Mouse (Mus musculus) right cerebral cortex, postnatal 10 days (tissue): ENCODE data around the gene Tia1.

Experiments
- DNase-seq, 2 experiments: peaks; one replicate each; pipeline ENCODE4 v3.0.0; 2021; ENCODE audit warnings: low spot score in 2 of 2

Gene Tia1

DNA sequence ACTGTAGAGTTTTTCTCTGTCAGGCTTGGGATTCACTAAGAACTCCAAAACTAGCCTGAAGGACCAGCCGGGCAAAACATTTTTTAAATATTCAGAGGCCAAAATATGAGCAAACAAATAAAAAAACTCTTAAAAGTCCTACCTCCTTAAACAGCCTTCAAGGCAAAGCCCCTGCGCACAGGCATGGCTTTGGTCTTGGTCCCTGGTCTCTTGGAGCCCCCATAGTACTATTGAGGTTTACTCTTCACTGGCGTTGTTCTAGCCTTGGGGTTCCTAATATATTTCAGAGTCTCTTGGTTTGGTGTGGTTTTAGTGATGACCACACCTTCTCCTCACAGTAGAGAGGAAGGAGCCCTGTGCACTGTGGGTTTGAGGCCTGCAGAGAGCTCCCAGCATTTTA is 27.5 kb downstream of the Tia1 start:
- DNase-seq = no peak

- DNase-seq = no peak
These were observed 29.7 kb downstream of the Tia1 start for GRCm38 (mm10) chr6:86433696-86434095.

DNA sequence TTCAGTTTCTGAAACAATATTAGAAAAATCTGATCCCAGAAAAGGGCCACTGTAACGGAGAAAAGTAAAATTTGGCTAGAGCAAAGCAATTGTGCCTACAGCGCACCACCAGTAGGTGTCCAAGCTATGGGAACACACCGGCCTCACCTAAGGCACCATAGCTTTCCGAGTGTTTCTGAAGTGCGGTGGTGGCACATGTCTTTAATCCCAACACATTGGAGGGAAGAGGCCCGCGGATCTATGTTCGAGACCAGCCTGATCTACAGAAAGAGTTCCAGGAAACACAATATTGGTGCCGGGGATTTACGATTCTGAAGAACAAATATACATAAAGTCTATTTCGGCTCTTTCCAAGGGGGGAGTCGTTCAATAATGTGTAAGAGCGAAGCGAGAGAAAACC is 33.7 kb downstream of the Tia1 start:
- DNase-seq = peak; percentile 53 to 60

GRCm38 (mm10) chr6:86438272-86439118 is 34.5 kb downstream of the Tia1 start, which contains the start of gene C87436:
TSS of gene C87436 (plus strand) at chr6:86438374.
- DNase-seq = peak; percentile 97

GRCm38 (mm10) chr6:86439119-86439496 is 35.1 kb downstream of the Tia1 start:
- no peak for DNase-seq

DNA sequence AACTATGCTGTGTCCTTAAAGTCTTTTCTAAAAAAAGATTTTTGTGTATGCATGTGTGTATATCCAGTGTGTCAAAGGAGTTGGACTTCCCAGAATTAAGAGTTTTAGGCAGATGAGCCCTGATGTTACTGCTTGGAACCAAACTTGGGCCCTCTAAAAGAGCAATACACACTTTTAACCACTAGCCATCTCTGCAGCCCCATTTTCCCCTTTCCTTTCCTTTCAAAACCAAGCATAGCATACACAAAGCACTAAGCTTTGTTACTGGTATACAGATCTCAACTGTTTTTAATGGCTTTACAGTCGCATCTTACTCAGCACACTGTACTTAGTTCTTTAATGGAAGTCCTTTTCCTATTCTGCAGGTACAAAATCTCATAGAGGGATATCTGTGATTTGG is 35.5 kb downstream of the Tia1 start:
- DNase-seq = no peak

GRCm38 (mm10) chr6:86441571-86441970 is 37.6 kb downstream of the Tia1 start:
- no peak for DNase-seq

DNA sequence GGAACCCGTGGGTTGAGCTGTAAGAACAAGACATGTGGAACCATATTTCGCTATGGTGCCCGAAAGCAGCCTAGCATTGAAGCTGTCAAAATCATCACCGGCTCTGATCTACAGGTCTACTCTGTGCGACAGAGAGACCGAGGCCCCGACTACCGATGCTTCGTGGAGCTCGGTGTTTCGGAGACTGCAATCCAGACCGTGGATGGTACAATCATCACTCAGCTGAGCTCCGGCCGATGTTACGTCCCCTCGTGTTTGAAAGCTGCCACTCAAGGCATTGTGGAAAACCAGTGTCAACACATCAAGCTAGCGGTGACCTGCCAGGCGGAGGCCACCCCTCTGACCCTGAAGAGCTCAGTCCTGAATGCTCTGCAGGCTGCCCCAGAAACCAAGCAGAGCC is 41.5 kb downstream of the Tia1 start:
- DNase-seq = peak in 1 of 2 experiments; percentile 28

DNA sequence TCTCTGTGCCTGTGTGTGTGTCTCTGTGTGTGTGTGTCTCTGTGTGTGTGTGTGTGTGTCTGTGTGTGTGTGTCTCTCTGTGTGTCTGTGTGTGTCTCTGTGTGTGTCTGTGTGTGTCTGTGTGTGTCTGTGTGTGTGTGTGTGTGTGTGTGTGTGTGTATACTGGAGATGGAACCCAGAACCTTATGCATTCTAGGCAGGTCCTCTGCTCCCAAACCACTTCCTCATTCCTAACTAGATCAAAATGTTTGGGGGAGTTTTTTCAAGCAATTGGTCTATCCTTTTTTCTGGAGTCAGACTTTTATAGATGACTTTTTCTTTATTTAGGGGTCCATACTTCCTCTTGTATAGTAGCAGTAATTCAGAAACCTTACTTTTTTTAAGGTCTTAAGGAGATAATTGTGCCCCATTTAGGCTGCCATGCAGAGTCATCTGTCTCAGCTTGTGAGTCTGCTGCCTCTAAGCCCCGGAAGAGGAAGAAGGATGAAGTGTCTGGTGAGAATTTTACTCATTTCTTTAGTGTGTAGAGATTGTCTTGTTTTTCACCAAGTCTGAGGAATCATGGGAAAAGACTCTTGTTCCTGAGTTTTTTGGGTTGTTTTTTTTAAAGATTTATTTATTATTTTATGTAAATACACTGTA is 43.0 kb downstream of the Tia1 start:
- no peak for DNase-seq

- no peak for DNase-seq
These were observed 52.7 kb downstream of the Tia1 start for GRCm38 (mm10) chr6:86456727-86457126.

- DNase-seq = no peak
These were observed 59.1 kb downstream of the Tia1 start for GRCm38 (mm10) chr6:86463079-86463478.

GRCm38 (mm10) chr6:86471317-86471716 is 67.3 kb downstream of the Tia1 start:
- DNase-seq = no peak

GRCm38 (mm10) chr6:86471760-86472099 is 67.7 kb downstream of the Tia1 start:
- DNase-seq = peak in 1 of 2 experiments; percentile 45

DNA sequence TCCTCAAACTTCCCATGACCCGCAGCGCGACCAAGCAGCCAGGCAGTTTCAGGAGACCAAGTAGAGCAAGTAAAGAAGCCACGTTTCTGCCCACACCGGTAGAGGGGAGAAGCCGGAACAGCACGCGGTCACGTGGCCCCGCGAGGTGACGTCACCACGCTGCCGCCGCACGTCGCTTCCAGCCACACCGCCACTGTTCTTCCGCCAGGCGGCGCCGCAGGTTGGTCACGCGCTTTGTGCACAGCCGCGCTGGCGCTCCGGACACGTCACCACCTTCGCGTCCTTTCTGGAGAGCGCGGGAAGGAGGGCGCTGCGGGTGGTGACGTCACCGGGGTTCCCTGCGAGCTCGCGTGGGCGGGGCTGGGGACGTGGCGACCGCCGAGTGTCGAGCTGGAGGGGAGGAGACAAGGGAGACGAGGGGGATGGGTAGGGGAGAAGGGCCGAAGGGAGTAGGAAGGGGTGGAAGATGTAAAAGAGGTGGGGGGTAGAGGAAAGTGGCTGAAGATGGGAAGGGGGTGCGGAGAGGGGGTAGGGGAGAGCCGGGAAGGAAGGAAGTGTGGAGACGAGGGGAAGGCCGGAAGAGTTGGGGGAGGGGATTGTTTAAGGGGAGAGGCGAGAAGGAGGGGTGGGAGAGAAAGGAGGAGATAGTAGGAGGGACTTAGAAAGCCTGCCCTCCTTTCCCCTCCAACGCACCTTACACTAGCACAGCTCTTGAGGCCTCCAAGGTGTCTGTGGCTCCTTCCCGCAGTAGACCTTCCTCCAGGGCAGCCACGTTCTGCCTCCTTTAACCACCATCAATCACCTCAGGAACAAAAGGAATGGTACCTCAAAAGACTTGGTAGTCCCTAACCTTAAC is 68.3 kb downstream of the Tia1 start:
- DNase-seq = peak; percentile 100

DNA sequence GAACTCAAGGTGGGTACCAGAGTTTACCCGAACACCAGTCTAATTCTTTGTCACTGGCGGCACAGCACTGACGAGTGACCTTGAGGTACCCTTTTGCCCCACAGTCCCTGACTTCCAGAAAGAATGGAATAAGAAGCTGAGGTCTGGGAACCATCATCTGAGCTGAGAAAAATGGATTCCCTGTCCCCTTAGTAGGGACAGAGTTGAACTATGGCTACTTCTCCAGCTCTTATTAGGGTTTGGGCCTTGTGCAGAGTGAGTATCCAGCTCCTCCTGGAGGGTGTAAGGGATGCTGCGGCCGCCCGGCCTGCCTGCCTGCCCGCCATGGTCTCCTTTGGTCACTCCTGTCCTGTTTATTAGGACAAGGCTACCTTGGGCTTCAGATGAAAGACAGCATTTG is 69.1 kb downstream of the Tia1 start:
- DNase-seq = peak in 1 of 2 experiments; percentile 38

GRCm38 (mm10) chr6:86474072-86474471 is 70.1 kb downstream of the Tia1 start:
- DNase-seq = no peak

GRCm38 (mm10) chr6:86474646-86475181 is 70.7 kb downstream of the Tia1 start:
- no peak for DNase-seq

- no peak for DNase-seq
These were observed 71.6 kb downstream of the Tia1 start for GRCm38 (mm10) chr6:86475462-86476167.

GRCm38 (mm10) chr6:86476931-86477330 is 72.9 kb downstream of the Tia1 start:
- no peak for DNase-seq

GRCm38 (mm10) chr6:86479311-86479710 is 75.3 kb downstream of the Tia1 start:
- DNase-seq = no peak

DNA sequence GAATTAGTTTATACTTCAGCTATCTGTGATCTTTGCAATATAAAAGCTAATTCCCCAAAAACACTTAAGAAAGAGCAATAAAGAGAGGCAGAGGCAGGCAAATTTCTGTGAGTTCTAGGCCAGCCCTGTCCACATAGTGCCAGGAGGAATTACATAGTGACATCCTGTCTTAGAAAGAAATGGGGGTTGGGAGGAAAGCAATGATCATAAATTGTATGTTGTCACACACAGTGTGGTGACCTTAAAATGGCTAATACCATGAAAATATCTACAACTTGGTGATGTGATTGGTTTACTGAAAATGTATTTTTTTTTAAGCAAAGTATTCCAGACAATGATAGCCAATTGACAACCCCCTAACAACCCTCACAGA is 75.8 kb downstream of the Tia1 start:
- no peak for DNase-seq
